Mouse (Mus musculus): ENCODE data around the gene Lif.

GRCm38 (mm10) chr11:4256846-4257607 lies at the start of gene Lif:
- TF ChIP-seq CTCF (IDR thresholded peaks at IDR 0.05; ENCODE audit: low read depth, low read length), result no peak
- TF ChIP-seq POLR2A (IDR thresholded peaks at IDR 0.05; ENCODE audit: borderline replicate concordance, low read depth, low read length), result no peak

Data from bone marrow macrophage, adult 2 months (primary cell).